Mouse (Mus musculus) A20 (cell line): ENCODE results near the gene Uhrf1bp1l.

ENCODE experiments used
- DNase-seq: peaks from one replicate; pipeline ENCODE4 v3.0.0-alpha.2; 2011; ENCODE audit warnings: low read depth, low spot score

Uhrf1bp1l gene

DNA sequence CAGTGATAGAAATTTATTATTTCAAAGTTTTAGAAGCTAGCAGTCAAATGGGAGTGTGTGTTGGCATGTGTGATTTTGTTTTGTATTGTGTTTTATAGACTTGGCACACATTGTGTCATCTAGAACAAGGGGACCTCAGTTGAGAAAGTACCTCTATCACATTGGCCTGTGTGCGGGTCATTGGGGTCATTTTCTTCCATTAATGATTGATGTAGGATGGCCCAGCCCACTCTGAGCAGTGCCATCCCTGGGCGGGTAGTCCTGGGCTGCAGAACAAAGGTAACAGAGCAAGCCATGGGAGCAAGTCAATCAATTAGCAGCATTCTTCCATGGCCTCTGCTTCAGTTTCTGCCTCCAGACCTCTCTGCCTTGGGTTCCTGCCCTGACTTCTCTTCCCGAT, 94.0 kb downstream of the Uhrf1bp1l start:
- DNase-seq, result no peak

DNA sequence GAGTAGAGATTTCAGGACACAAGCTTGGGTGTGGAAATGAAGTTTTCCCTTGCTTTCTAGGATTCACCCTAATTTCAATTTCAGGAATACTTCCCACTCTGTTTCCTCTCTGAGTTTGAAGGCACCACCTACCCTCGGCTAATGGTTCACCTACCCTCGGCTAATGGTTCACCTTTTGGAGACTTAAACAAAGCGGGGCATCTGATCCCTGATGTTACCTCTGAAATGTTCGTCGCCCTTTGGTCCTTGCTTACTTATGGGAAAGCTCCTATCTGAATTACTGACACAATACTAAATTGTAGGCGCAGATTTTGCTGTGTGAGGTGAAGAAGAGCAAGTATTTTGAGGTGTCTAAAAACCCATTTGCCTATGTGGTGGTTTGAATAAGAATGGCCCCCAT, 106.2 kb downstream of the Uhrf1bp1l start:
- DNase-seq, result no peak

DNA sequence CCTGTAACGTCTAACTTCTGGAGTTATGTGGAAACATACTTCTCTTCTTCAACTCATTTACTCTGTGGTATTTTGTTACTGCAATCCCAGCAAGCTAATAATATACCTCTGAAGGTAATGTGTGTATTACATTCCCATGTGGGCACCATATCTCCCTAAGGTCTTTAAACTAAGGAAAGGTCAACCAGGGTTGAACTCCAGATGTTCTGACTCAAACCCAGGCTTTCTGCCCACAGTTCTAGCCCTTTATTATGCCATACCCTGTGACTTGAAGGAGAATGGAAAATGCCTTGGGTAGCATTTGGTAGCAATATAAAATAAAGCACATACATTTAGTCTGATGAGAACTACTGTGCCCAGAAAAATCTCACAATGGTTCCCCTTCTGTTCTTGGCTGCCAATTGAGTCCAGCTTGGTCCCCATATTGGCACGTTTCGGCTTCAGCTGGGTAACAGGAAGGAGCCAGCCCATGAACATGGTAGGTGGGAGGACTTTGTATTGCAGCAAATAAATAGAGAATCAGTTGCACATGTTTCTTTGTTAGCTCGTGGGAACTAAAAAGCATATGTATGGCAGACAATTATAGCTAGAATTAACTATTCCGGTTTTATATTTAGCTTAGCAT, 110.6 kb downstream of the Uhrf1bp1l start:
- no peak for DNase-seq

DNA sequence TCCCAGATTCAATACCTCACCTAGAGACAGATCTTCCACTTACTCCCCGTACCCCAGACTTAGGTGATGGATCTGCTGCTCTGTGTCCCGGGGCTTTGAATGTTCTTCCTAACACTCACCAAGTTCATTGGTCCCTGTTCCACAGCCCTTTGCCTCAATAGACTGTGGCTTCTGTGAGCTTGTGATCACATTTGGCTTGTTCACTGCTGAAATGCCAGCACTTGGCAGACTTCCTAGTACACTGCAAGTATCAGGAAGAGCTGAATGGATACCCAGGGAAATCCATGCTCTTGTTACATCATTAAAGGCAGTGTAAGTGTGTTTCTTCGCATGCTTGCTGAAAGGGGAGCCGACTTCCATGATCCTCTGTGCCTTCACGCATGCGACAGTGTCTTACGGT, 111.5 kb downstream of the Uhrf1bp1l start:
- DNase-seq, result no peak

DNA sequence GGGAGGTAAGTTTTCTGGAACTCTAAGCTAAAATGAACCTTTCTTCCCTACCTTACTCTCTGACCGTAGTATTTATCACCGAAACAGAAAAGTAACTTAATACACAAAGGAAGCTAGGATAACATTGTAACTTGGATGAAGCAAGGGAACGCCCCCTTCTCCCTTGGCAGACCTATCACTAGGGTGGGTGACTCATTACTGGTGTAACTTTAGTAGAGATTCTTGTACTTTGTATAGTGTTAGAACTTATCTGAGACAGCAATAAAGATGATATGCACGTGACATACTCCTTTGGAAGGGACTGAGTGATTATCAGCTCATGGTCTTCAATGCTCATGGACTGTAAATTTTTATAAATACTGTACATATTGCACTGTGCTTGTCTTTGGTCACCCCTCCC, 123.4 kb downstream of the Uhrf1bp1l start:
- no peak for DNase-seq

DNA sequence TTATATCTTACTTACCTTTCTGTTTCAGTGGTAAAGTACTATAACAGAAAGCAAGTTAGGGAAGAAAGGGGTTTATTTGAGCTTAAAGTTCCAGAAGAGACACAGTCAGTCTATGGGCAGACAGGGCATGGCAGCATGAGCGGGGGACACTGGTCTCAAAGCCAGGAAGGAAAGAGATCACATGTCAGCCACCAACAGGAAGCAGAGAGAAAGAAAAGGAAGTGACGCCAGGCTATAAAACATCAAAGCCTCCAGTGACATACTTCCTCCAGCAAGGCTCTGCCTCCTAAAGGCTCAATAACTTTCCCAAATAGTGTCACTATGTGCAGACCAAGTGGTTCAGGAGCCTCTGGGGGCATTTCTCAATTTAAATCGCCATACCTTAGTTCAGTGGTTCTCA, 124.0 kb downstream of the Uhrf1bp1l start:
- no peak for DNase-seq
